Mouse (Mus musculus): ENCODE results near the gene Lhcgr.

- no peak for TF ChIP-seq CTCF (IDR thresholded peaks at IDR 0.05; ENCODE audit: control insufficient read depth, insufficient read depth, insufficient replicate concordance, low read depth, low read length)
- TF ChIP-seq POLR2A (IDR thresholded peaks at IDR 0.05; ENCODE audit: control insufficient read depth, low read depth, low read length): no peak
Observed at GRCm38 (mm10) chr17:88764136-88764485, 27.7 kb downstream of the Lhcgr start.

All from testis, adult 2 months (tissue).